Mouse (Mus musculus) hindbrain, embryonic 11.5 days (tissue): ENCODE measurements at regions not wholly inside any gene's neighbourhood (a gene's known extent, or its start where the extent isn't known, plus 50 kb on each side); places are given as distances from the start of the nearest gene placed in this dataset.
A peak's percentile ranks its signal among the peaks of the same experiment; 100 is the strongest.
"Not testable (repeated sequence)": the region's sequence is repeated elsewhere in the genome, so short reads cannot be mapped to it uniquely, and the experiment has no call there.

Experiments used
- ATAC-seq: fragments of 200-750 bp; cut with Nextera tagmentation; 2 replicates; pipeline ENCODE4 v1.8.0; 2017; ENCODE audit warnings: mild to moderate bottlenecking, moderate TSS enrichment, moderate library complexity; ENCODE audit not compliant: low FRiP score
- DNase-seq: peaks from one replicate; pipeline ENCODE4 v3.0.0-alpha.2; 2015; ENCODE audit warnings: low spot score
- H3K27ac ChIP-seq: fragments of 300-500 bp; sonication (generic); 2 replicates; pipeline ENCODE4 v1.5.1; 2014; ENCODE audit warnings: mild to moderate bottlenecking, low read depth, low read length
- H3K27me3 ChIP-seq: fragments of 300-500 bp; sonication (generic); 2 replicates; pipeline ENCODE4 v1.6.1; 2014; ENCODE audit warnings: mild to moderate bottlenecking, low read length, moderate library complexity, mixed read lengths; ENCODE audit not compliant: control insufficient read depth, insufficient read depth
- H3K36me3 ChIP-seq: fragments of 300-500 bp; sonication (generic); 2 replicates; pipeline ENCODE4 v1.6.1; 2014; ENCODE audit warnings: mild to moderate bottlenecking, low read length, moderate library complexity, mixed read lengths; ENCODE audit not compliant: control insufficient read depth, insufficient read depth
- H3K4me1 ChIP-seq: fragments of 300-500 bp; sonication (generic); replicated peaks from 2 replicates; pipeline ENCODE4 v1.6.1; 2014; ENCODE audit warnings: low read length, mixed read lengths; ENCODE audit not compliant: control insufficient read depth, insufficient read depth
- H3K4me2 ChIP-seq: fragments of 300-500 bp; sonication (generic); replicated peaks from 2 replicates; pipeline ENCODE4 v1.6.1; 2014; ENCODE audit warnings: mild to moderate bottlenecking, low read depth, low read length
- H3K4me3 ChIP-seq: fragments of 300-500 bp; sonication (generic); 2 replicates; pipeline ENCODE4 v1.5.1; 2014; ENCODE audit warnings: low read depth, low read length
- H3K9ac ChIP-seq: fragments of 300-500 bp; sonication (generic); 2 replicates; pipeline ENCODE4 v1.6.1; 2014; ENCODE audit warnings: low read depth, low read length
- H3K9me3 ChIP-seq: fragments of 300-500 bp; sonication (generic); 2 replicates; pipeline ENCODE4 v1.6.1; 2016; ENCODE audit warnings: low read length; ENCODE audit not compliant: control insufficient read depth
- WGBS: fragments of 180-500 bp; shearing (Covaris S2); extraction: QIAGEN DNeasy Blood & Tissue Kit; methylation state at CpG from one replicate; pipeline ENCODE4 v1.1.7; 2014; 5-methylcytosine and 5-hydroxymethylcytosine counted together

DNA sequence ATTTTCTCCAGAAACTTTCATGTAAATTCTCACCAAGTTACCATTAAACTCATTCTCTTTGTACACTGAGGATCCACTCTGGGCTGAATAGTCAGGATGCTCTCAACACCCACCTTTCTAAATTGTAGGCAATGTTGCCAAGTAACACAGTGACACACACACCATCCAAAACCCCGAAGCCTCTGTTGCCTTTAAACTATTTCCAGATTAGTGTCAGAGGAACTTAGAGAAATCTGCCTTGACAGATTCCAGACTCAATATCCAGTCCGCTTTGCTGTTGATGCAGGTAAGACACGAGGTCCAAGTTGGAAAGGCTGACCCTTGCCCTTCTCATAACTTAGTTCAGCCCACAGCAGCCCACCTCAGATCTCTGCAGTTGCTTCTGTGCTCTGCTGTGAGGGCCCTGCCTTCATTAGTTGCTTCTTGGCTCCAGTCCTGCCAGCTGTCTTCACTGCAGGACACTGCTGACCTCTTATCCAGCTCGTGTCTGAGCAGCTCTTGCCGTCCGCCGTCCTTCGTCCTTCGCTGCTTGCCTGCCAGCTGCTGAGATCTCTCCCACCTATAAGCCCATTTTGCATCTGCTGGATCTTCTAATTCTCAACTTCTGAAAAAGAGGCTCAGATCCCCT, 306.4 kb upstream of the Tbl1xr1 start:
- ATAC-seq (no peak), DNase-seq (peak; percentile 2)
- H3K27ac ChIP-seq: no peak overlapping the region
- no peaks in the 10 kb centered on the region for H3K4me1 ChIP-seq
- H3K36me3 ChIP-seq: no peaks in the 10 kb centered on the region
- no peak overlapping the region for H3K4me2 ChIP-seq
- no peaks in the 10 kb centered on the region for H3K27me3 ChIP-seq
- H3K9ac ChIP-seq: no peak overlapping the region
- H3K4me3 ChIP-seq: no peak overlapping the region
- WGBS: 56% methylated on average over 9 of the region's 9 CpGs
- no peaks in the 10 kb centered on the region for H3K9me3 ChIP-seq

DNA sequence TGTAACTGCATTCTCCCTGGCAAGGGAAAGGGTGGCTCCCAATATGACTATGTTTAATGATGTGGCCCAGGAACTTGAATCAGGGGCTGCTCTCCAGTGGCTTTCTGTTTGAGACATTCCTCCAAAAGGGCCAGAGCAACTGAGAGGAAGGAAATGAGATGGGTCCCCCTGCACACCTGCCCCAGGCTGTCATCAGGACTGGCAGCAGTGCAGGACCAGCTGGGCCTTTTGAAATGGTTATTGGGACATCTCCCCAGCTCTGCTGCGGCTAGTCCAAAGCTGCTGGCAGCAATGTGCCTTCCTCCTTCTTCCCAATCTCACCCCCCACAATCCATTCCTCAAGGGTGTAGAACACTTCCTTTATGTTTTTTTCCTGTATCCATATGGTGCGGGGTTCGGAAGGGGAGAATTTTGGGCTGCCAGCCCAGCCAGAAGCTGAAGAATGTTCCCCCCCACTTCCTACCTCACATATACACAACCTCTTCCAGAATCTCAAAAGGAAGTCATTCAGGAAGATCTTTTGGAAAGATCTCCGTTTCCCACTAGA, 304.6 kb upstream of the Tbl1xr1 start:
- H3K4me1 ChIP-seq: no peaks in the 10 kb centered on the region
- H3K4me3 ChIP-seq: no peak overlapping the region
- H3K9ac ChIP-seq: no peak overlapping the region
- no peaks in the 10 kb centered on the region for H3K36me3 ChIP-seq
- no peaks in the 10 kb centered on the region for H3K9me3 ChIP-seq
- H3K4me2 ChIP-seq: no peak overlapping the region
- DNase-seq: no peak
- no peak overlapping the region for H3K27ac ChIP-seq
- 89% methylated on average over 4 of the region's 4 CpGs for WGBS
- no peak for ATAC-seq
- no peaks in the 10 kb centered on the region for H3K27me3 ChIP-seq

DNA sequence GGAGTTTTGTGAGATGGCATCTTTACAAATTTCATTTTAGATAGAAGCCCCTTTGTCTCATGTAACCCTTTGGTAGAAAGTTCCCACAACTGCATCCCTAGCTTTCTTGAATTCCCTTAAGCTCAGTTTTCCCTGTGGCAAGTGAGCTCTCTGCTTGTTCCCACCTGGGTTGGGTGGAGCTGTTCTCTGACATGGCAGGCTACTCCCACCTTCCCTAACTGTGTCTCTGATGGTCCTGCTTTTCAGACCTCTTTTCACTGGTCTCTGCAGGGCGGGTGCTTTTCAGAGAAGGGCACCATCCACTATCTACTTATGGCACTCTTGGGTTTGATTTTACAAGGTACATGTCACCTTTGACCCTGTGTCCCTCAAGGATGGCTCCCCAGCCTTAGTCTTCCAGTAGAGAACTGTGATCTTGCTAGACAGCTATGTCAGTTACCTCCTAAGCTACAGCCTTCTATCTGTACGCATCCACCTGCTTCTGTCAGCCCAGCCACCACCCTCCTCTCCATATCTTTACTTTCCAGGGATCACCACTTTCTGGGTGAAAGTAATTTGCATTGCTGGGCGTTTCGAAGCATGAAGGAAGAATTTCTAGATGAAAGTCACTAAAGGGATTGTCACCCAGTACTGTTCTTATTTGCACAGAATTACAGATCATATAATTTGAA, 302.1 kb upstream of the Tbl1xr1 start:
- WGBS: 83% methylated on average over 4 of the region's 4 CpGs
- Histone ChIP-seq H3K4me2 (no peak overlapping the region), H3K4me1 (no peaks in the 10 kb centered on the region), H3K9ac (no peak overlapping the region), H3K4me3 (no peak overlapping the region), H3K27me3 (no peaks in the 10 kb centered on the region), H3K36me3 (no peaks in the 10 kb centered on the region), H3K9me3 (no peaks in the 10 kb centered on the region), H3K27ac (no peak overlapping the region)
- no peak for ATAC-seq
- no peak for DNase-seq

DNA sequence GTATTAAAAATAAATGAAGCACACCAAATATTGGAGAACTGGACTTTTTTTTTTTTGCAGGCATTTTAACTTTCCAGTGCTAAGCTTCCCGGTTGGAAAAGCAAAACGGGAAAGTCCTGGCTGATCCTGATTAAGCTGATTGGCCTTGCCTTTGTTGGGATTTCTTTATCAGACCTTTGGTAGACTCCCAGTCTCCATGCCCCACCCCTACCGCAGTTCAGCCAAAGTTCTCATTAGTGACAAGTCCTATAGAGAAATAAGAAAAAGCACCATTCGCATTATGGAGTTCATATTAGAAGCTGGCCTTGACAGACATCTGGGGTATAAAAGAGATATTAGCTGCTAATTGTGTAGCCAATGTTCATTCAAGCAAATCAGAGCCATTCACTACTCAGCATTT, 297.7 kb upstream of the Tbl1xr1 start:
- no peaks in the 10 kb centered on the region for H3K4me1 ChIP-seq
- H3K9ac ChIP-seq: no peak overlapping the region
- no peak for DNase-seq
- H3K9me3 ChIP-seq: no peaks in the 10 kb centered on the region
- no peaks in the 10 kb centered on the region for H3K36me3 ChIP-seq
- H3K27me3 ChIP-seq: no peaks in the 10 kb centered on the region
- H3K4me2 ChIP-seq: no peak overlapping the region
- no peak overlapping the region for H3K4me3 ChIP-seq
- no peak for ATAC-seq
- no peak overlapping the region for H3K27ac ChIP-seq
- 85% methylated on average over 4 of the region's 4 CpGs for WGBS

DNA sequence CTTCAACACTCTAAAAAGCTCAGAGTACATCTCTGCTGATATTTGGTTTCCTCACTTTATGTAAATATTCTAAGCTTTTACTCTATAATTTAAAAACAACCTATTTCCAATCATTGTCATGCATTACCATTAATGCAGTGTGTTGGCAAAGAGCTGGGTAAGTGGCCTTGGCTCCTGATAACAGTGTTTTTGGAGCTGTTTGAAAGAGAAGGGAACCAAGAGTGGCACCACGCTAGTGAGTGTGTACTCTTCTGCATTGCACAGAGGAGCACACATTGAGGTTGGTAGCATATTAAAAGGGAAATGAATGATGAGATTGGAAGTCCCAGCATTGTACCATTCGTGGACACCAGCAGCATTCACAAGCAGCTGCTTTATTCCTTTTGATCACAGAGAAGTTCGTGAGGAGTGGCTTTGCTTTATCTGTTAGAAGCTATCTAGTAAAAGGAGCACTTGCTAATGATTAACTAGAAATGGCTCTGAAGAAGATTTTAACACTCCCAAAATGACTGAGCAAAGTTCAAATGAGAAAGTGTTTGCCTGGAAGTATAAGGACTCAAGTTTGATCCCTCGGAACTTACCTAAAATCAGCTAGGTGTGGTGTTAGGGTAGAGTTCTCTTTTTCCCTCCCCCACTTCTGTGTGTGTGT, 284.3 kb upstream of the Tbl1xr1 start:
- DNase-seq: no peak
- no peaks in the 10 kb centered on the region for H3K9me3 ChIP-seq
- no peak overlapping the region for H3K4me3 ChIP-seq
- WGBS: 63% methylated on average over 4 of the region's 4 CpGs
- no peak overlapping the region for H3K4me2 ChIP-seq
- H3K4me1 ChIP-seq: no peaks in the 10 kb centered on the region
- H3K36me3 ChIP-seq: no peaks in the 10 kb centered on the region
- no peak overlapping the region for H3K9ac ChIP-seq
- H3K27ac ChIP-seq: no peak overlapping the region
- ATAC-seq: no peak
- no peaks in the 10 kb centered on the region for H3K27me3 ChIP-seq

DNA sequence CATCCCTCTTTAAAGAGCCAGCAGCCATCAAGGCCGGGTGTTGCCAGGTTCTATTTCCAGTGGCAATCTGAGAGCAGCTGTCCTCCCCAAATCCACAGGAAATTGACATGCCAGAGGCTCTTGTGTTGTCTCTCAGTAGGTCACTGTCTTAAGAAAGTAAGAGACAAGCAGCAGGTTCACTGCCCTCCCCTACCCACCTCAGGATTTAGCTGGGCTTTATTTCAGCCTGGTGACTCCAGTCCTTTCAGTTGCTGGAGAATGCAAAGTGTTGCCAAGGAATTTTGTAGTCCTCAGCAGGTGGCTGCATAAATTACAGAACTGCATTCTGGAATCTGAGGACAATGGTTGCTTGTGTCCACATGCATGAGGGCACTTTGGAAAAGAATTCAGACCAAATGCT, 278.3 kb upstream of the Tbl1xr1 start:
- Histone ChIP-seq H3K27ac (no peak overlapping the region), H3K4me1 (no peaks in the 10 kb centered on the region)
- DNase-seq: peak; percentile 53

DNA sequence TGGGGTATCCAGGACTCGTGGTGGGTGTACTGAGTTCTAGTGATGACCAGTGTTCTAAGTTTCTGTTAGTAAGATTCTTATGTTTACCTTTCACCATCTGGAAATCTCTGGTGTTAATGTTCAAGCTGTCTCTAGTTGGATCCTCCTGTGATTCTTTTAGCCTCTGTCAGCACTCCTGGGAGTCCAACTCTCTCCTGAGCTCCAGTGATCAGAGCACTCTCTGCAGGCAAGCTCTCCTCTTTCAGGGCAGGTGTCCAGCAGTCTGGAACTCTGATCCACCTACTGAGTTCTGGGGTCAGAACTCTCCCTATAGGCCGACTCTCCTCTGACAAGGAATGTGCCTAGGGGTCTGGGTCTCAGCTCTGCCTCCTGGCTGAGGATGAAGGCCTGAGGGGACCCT, 272.6 kb upstream of the Tbl1xr1 start:
- H3K27ac ChIP-seq, H3K4me1 ChIP-seq, H3K4me3 ChIP-seq, DNase-seq, H3K9ac ChIP-seq, H3K4me2 ChIP-seq, ATAC-seq, H3K9me3 ChIP-seq, H3K27me3 ChIP-seq, H3K36me3 ChIP-seq: not testable (repeated sequence)
- 91% methylated on average over 2 of the region's 2 CpGs for WGBS

More for the DNA sequence above, 278.3 kb upstream of the Tbl1xr1 start:
- 4% methylated on average over 1 of the region's 1 CpGs for WGBS
- H3K9ac ChIP-seq: no peak overlapping the region
- no peaks in the 10 kb centered on the region for H3K36me3 ChIP-seq
- H3K4me3 ChIP-seq: no peak overlapping the region
- no peaks in the 10 kb centered on the region for H3K9me3 ChIP-seq
- no peaks in the 10 kb centered on the region for H3K27me3 ChIP-seq
- ATAC-seq: peak; percentile 79
- H3K4me2 ChIP-seq: no peak overlapping the region

DNA sequence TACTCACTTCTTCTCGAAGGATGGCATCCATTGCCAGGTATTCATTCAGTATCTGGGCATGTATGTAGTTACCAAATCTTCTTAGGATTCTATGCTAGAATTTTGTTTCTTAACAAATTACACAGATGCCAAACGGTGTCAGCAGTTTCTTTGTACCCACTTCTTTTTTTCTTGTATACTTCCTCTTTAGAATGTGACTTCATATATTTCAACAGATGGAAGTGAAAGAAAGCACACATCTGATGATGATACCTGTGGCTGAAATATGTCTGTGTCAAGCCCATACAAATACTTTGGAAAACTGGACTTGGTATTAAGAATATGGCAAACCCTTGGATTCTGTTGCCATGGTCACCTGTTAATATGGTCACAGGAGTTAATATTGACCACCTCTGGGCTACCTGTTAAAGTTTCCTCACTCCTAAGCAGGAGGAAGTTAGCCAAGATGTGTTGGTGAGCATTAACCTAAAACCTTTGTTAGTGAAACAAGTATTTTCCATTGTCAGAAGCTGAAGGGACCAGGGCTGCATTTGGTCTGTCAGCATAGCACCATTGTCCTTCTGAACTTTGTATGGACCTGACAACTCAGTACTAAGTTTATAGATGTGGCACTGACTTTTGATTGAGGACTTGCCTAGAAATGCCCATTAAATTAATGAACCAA, 269.8 kb upstream of the Tbl1xr1 start:
- H3K27me3 ChIP-seq: no peaks in the 10 kb centered on the region
- H3K9ac ChIP-seq: no peak overlapping the region
- WGBS: 88% methylated on average over 2 of the region's 2 CpGs
- DNase-seq (no peak), ATAC-seq (no peak)
- H3K36me3 ChIP-seq: no peaks in the 10 kb centered on the region
- no peak overlapping the region for H3K27ac ChIP-seq
- H3K9me3 ChIP-seq: no peaks in the 10 kb centered on the region
- H3K4me1 ChIP-seq: no peaks in the 10 kb centered on the region
- no peak overlapping the region for H3K4me2 ChIP-seq
- no peak overlapping the region for H3K4me3 ChIP-seq
